Mouse (Mus musculus) heart, adult 2 months (tissue): ENCODE data around the gene Eif3b. TPM values are rescaled to one million over a fixed set of nuclear protein-coding genes. Genes with fewer than 3 reads are reported as not detected.

Source experiments
- DNase-seq, 2 experiments: peaks; one replicate each; pipeline ENCODE4 v3.0.0; 2021
- H3K27ac ChIP-seq: fragments of 200-600 bp; 2 replicates; pipeline ENCODE4 v1.8.1; 2022
- H3K27me3 ChIP-seq: fragments of 200-500 bp; 2 replicates; pipeline ENCODE4 v1.6.1; 2012; ENCODE audit warnings: mild to moderate bottlenecking, low read length, inconsistent platforms, mixed read lengths; ENCODE audit not compliant: control insufficient read depth, insufficient read depth
- H3K36me3 ChIP-seq: fragments of 200-500 bp; 2 replicates; pipeline ENCODE4 v1.6.1; 2012; ENCODE audit warnings: low read length, inconsistent platforms; ENCODE audit not compliant: control insufficient read depth, insufficient read depth
- H3K4me1 ChIP-seq: fragments of 200-500 bp; 2 replicates; pipeline ENCODE4 v1.6.1; 2011; ENCODE audit warnings: low read length; ENCODE audit not compliant: control insufficient read depth, insufficient read depth
- H3K4me3 ChIP-seq: fragments of 200-600 bp; 2 replicates; pipeline ENCODE4 v1.8.1; 2022
- H3K79me2 ChIP-seq: fragments of 200-500 bp; replicated peaks from 2 replicates; pipeline ENCODE4 v1.6.1; 2012; ENCODE audit warnings: mild to moderate bottlenecking, inconsistent platforms, low read length, moderate library complexity, mixed read lengths; ENCODE audit not compliant: control insufficient read depth, insufficient read depth
- H3K9ac ChIP-seq: fragments of 200-500 bp; 2 replicates; pipeline ENCODE4 v1.6.1; 2012; ENCODE audit warnings: low read depth, mild to moderate bottlenecking, control low read depth, inconsistent platforms, low read length, mixed read lengths
- CTCF ChIP-seq: fragments of 200-600 bp; IDR thresholded peaks from 2 replicates; pipeline ENCODE4 v1.8.1; 2022; ENCODE audit warnings: antibody characterized with exemption, mild to moderate bottlenecking, moderate library complexity
- EP300 ChIP-seq: fragments of 200-500 bp; IDR thresholded peaks from 2 replicates; pipeline ENCODE4 v1.6.1; 2011; ENCODE audit warnings: low read depth, low read length, control low read depth; ENCODE audit not compliant: insufficient read depth
- POLR2A ChIP-seq: fragments of 200-500 bp; IDR thresholded peaks from 2 replicates; pipeline ENCODE4 v1.6.1; 2011; ENCODE audit warnings: mild to moderate bottlenecking, low read depth, low read length, control low read depth; ENCODE audit not compliant: insufficient read depth
- WGBS: fragments of 180-500 bp; shearing (Covaris S2); methylation state at CpG from one replicate; pipeline ENCODE4 v1.1.7; 2018; 5-methylcytosine and 5-hydroxymethylcytosine counted together
- intact Hi-C: fragments of 180-260 bp; cut with DNase I; formaldehyde crosslinking; loops from one replicate; pipeline ENCODE4 v1.15.1; 2025
- polyA plus RNA-seq: library from polyadenylated mRNA; depleted of rRNA; stranded (reverse); fragments of >200 nt; gene quantifications from 2 replicates; pipeline ENCODE4 v1.2.3, GENCODE M21; 2012
- total RNA-seq, 2 experiments: library from RNA; stranded (reverse); gene quantifications; 2 replicates each; pipeline ENCODE4 v1.2.3; 2021

Gene Eif3b
- total and polyA plus RNA-seq, 3 experiments = 49.0 to 95.2 (median 86.9) TPM

- Histone ChIP-seq H3K27me3 (no peaks in the 10 kb centered on the region), H3K4me3 (peak overlapping the region; percentile 62; the same call in 1 of the 2 replicates), H3K4me1 (peaks cover 2% of the 10 kb centered on the region; the same call in 1 of the 2 replicates), H3K36me3 (no peaks in the 10 kb centered on the region), H3K9ac (no peak overlapping the region; the same call in 1 of the 2 replicates), H3K27ac (no peak overlapping the region), H3K79me2 (peaks cover 1% of the 10 kb centered on the region; the same call in 1 of the 2 replicates)
- 47% methylated on average over 3 of the region's 3 CpGs for WGBS
- TF ChIP-seq EP300 = no peak
- no peak for TF ChIP-seq CTCF
- TF ChIP-seq POLR2A = no peak
- DNase-seq = no peak
- intact Hi-C loops = loop anchor here (2.0 to 5.0 kb wide), 4 partner anchors 29 to 147 kb away; partner anchors contain the start of genes Eif3b and Mrm2
These were observed 29.5 kb upstream of the Eif3b start for GRCm38 (mm10) chr5:140389647-140390046.

DNA sequence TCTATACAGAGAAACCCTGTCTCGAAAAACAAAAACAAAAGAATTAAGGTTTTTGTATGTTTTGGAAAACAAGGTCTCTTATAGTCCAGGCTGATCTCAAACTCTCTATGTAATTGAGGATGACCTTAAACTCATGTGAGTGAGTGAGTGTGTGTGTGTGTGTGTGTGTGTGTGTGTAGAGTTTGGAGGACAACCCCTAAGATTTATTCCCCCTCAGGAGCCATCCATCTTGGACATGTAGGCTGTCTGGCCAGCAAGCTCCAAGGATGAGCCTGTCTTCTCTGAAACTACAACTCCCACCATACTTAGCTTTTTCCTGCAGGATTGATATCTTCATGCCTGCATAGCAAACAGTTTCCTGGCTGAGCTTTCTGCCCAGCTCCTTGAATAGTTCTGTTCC, 27.7 kb upstream of the Eif3b start:
- Histone ChIP-seq H3K9ac (no peak overlapping the region), H3K4me3 (no peak overlapping the region), H3K36me3 (no peaks in the 10 kb centered on the region), H3K27ac (no peak overlapping the region), H3K79me2 (peaks cover 1% of the 10 kb centered on the region; the same call in 1 of the 2 replicates), H3K27me3 (no peaks in the 10 kb centered on the region), H3K4me1 (peaks cover 2% of the 10 kb centered on the region; the same call in 1 of the 2 replicates)
- WGBS = 72% methylated on average over 1 of the region's 1 CpGs
- intact Hi-C loops = loop anchor here (5.0 kb wide), 1 partner anchor 111 kb away; no protein-coding TSS in a partner anchor
- TF ChIP-seq POLR2A (no peak), CTCF (no peak), EP300 (no peak)
- DNase-seq = no peak

GRCm38 (mm10) chr5:140391981-140392380, 27.1 kb upstream of the Eif3b start:
- intact Hi-C loops = loop anchor here (5.0 kb wide), 1 partner anchor 110 kb away; no protein-coding TSS in a partner anchor
- no peaks in the 10 kb centered on the region; the same call in 1 of the 2 replicates for H3K79me2 ChIP-seq
- no peak for DNase-seq
- no peak overlapping the region for H3K4me3 ChIP-seq
- WGBS = 86% methylated on average over 5 of the region's 5 CpGs
- peaks cover 2% of the 10 kb centered on the region; the same call in 1 of the 2 replicates for H3K4me1 ChIP-seq
- TF ChIP-seq POLR2A = no peak
- TF ChIP-seq CTCF = no peak
- TF ChIP-seq EP300 = no peak
- H3K27me3 ChIP-seq = no peaks in the 10 kb centered on the region
- H3K27ac ChIP-seq = no peak overlapping the region
- no peaks in the 10 kb centered on the region for H3K36me3 ChIP-seq
- H3K9ac ChIP-seq = no peak overlapping the region

GRCm38 (mm10) chr5:140392701-140393100, 26.4 kb upstream of the Eif3b start:
- Histone ChIP-seq H3K27ac (no peak overlapping the region), H3K9ac (no peak overlapping the region), H3K4me1 (peaks cover 2% of the 10 kb centered on the region; the same call in 1 of the 2 replicates), H3K4me3 (no peak overlapping the region), H3K36me3 (no peaks in the 10 kb centered on the region), H3K27me3 (no peaks in the 10 kb centered on the region), H3K79me2 (no peaks in the 10 kb centered on the region)
- DNase-seq = no peak
- intact Hi-C loops = loop anchor here (5.0 kb wide), 1 partner anchor 110 kb away; no protein-coding TSS in a partner anchor
- WGBS = 44% methylated on average over 3 of the region's 3 CpGs
- TF ChIP-seq EP300 = no peak
- no peak for TF ChIP-seq CTCF
- no peak for TF ChIP-seq POLR2A

DNA sequence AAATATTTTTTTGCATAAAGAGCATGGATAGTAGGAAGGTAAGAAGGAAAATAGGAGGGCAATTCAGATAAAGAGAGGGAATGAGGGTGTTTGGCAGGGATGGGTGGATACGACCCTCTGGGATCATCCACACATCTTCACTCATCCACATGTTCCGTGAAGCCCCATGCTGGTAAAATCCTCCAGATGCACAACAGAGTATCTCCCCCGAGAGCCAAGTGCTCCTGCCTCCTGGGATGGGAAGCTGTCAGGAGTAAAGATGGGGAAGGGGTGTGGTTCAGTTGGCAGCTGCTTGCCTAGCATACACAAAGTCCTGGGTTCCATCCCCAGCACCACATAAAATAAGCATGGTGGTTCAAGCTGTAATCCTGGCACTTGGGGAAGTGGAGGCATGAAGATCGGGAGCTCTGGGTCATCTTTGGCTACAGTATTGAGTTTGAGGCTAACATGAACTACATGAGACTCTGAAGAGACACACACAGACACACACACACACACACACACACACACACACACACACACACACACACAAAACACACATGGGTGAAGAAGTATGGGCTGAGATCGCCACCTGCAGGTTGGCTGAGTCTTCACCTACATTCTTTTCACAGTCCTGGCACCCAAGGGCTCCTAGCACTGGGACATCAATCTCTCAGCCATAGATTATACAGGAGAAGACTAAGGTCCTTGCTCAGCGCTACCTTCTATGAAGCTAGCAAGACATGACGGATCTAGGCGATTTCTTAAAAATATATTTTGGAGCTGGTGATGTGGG, 22.8 kb upstream of the Eif3b start:
- no peak for DNase-seq
- 50% methylated on average over 8 of the region's 8 CpGs for WGBS
- no peak overlapping the region for H3K4me3 ChIP-seq
- no peaks in the 10 kb centered on the region for H3K36me3 ChIP-seq
- no peak for TF ChIP-seq EP300
- TF ChIP-seq CTCF = peak; percentile 53
- TF ChIP-seq POLR2A = no peak
- H3K4me1 ChIP-seq = no peaks in the 10 kb centered on the region
- no peak overlapping the region for H3K27ac ChIP-seq
- no peak overlapping the region for H3K9ac ChIP-seq
- H3K27me3 ChIP-seq = no peaks in the 10 kb centered on the region
- intact Hi-C loops = loop anchor here (1.0 kb wide), 1 partner anchor 558 kb away; no protein-coding TSS in a partner anchor
- H3K79me2 ChIP-seq = no peaks in the 10 kb centered on the region
